Mouse (Mus musculus) ES-E14 (cell line): ENCODE data around the gene Asgr1.

ENCODE experiments used
- HCFC1 ChIP-seq: IDR thresholded peaks from 2 replicates; pipeline ENCODE4 v1.6.1; 2012; ENCODE audit warnings: low read length, inconsistent platforms, borderline replicate concordance; ENCODE audit not compliant: insufficient read depth
- MAFK ChIP-seq: IDR thresholded peaks from 2 replicates; pipeline ENCODE4 v1.6.1; 2014; ENCODE audit warnings: mild to moderate bottlenecking, low read depth, low read length, inconsistent platforms; ENCODE audit not compliant: insufficient read depth
- ZC3H11A ChIP-seq: IDR thresholded peaks from 2 replicates; pipeline ENCODE4 v1.6.1; 2012; ENCODE audit warnings: low read depth, mild to moderate bottlenecking, inconsistent platforms, low read length, borderline replicate concordance
- ZNF384 ChIP-seq: IDR thresholded peaks from 2 replicates; pipeline ENCODE4 v1.6.1; 2012; ENCODE audit warnings: low read depth, low read length, inconsistent platforms

DNA sequence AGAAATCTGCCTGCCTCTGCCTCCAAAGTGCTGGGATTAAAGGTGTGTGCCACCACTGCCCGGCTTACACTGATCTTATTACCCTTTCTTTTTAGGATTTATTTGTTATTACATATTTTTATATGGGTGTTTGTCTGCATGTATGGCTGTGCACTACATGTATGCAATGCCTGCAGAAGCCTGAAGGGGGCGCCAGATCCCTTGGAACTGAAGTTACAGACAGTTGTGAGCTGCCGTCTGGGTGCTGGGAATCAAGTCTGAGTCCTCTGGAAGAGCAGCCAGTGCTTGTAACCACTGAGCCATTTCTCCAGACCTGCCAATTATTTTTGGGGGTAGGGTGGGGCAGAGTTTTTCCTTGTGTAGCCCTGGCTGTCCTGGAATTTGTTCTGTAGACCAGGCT, 9.2 kb downstream of the Asgr1 start:
- TF ChIP-seq ZNF384 (no peak), MAFK (no peak), ZC3H11A (no peak), HCFC1 (no peak)
